Mouse (Mus musculus) cerebellum, adult 18-20 months (tissue): ENCODE measurements around the gene Fhad1.

Source experiments
- DNase-seq, 2 experiments: peaks; one replicate each; pipeline ENCODE4 v3.0.0; 2021

Fhad1 gene

GRCm38 (mm10) chr4:141860246-141860841 is 154.5 kb downstream of the Fhad1 start:
- DNase-seq: peak in 1 of 2 experiments; percentile 29

- DNase-seq: no peak
Measured at GRCm38 (mm10) chr4:141859351-141859750, 155.5 kb downstream of the Fhad1 start.

- DNase-seq: no peak
Measured at GRCm38 (mm10) chr4:141858501-141858900, 156.4 kb downstream of the Fhad1 start.

GRCm38 (mm10) chr4:141857422-141857930 is 157.4 kb downstream of the Fhad1 start:
- DNase-seq: peak; percentile 73 to 87

GRCm38 (mm10) chr4:141853437-141853836 is 161.4 kb downstream of the Fhad1 start:
- peak; percentile 61 to 74 for DNase-seq

- DNase-seq: no peak
Measured at GRCm38 (mm10) chr4:141845999-141846398, 168.9 kb downstream of the Fhad1 start, which contains the start of gene Ctrc. Gene Ctrc (minus strand): TSS chr4:141846359.
